Mouse (Mus musculus): ENCODE results near the gene Fam193b. TPM values are rescaled to one million over a fixed set of nuclear protein-coding genes. Genes with fewer than 3 reads are reported as not detected.
A peak's percentile ranks its signal among the peaks of the same experiment; 100 is the strongest.
"Not testable (repeated sequence)": the region's sequence is repeated elsewhere in the genome, so short reads cannot be mapped to it uniquely, and the experiment has no call there.

Gene Fam193b
- total RNA-seq, 2 experiments from 2014 or later: 22.8 to 24.2 TPM

DNA sequence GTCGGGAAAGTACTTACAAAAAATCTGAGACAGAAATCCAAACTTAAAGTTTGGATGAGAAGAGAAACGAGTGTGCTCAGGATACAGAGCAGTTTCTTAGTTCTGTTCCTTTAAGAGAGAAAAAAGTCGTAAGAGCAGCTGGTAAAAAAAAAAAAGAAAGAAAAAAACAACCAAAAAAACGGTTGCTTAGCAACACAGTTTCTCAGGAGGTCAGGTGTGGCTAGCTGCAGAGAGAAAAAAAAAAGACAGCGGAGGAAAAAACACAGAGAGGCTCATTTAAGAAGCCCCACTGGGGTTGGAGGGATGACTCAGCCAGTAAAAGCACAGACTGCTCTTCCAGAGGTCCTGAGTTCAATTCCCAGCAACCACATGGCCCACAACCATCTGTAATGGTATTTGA lies 3.4 kb upstream of the Fam193b start:
- intact Hi-C loops (cut with DNase I): no loop called here
- DNase-seq: no peak

DNA sequence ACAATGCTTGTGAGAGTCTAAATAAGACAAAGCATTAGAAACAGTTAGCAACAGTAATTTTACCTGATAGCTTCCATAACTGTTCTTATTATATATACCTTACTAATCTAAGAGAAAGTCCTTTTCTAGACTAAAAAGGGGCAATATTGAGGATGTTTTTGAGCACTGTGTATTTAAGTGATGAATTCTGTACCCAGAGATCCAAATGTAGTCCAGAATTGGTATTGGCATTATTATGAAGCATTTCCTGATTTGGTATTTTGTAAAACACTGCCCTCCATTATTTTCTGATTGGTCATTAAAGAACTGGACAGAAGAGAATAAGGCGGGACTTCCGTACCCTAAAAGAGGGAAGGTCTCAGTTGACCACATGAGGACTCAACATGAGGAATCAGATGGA lies 2.5 kb upstream of the Fam193b start, which contains the start of gene Tmed9:
Tmed9 (plus strand) TSS at position 301 of the 400 bp plus-strand sequence.
- intact Hi-C loops (cut with DNase I): no loop called here
- DNase-seq: no peak

DNA sequence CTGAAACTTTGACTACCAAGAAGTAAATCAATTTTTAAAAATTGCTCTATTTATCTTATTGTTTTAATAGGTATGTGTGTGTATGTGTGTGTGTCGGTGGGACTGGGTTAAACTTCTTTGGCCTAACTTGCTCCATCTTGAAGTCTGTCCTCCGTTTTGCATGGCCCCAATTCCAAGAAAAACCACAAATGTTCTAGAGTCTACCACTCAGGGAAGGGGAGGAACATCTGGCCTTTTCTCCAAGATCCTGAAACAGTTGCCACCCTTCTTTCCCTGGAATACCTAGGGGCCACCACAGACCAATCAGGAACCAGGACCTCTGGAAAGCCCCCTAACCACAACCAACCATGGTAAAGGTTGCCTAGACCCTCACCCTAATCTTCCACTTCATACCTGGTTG lies 1.1 kb upstream of the Fam193b start:
- no peak for DNase-seq
- intact Hi-C loops (cut with DNase I): loop anchor here (2.0 kb wide), 1 partner anchor 33 kb away; no protein-coding TSS in a partner anchor

DNA sequence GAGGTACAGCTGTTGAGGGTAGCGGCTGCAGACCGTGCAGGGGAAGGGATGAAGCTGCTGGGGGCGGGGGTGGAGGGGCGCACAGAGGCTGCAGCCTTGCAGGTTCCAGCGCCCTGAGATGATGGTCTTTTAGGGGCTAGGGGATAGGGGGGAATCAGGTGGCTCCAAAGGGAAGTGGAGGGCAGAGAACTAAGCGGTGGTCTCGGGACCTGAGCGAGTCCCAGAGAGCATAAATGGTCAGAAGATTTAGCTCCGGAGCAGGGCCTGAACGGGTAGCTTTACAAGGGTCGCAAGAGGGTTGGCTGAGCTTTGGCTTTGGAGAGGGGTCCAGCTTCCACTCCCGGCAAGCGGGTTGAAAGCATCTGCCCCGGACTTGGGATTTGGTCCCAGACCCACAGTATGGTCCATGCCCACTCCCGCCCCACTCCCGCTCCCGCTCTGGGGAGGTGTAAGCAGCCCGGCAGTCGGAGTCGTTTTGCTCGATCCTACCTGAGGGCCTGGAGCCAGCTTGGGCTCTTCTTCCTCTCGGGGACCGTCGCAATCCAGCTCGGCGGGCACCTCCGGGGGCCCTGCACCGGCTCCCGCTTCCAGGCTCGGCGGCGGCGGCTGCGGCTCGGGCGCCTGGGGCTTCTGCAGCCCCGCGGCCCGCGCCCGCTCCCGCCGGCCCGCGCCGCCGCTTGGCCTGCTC lies 490 bp downstream of the Fam193b start:
- DNase-seq: peak; percentile 54 to 60
- intact Hi-C loops (cut with DNase I): loop anchor here (2.0 kb wide), 1 partner anchor 32 kb away; no protein-coding TSS in a partner anchor

DNA sequence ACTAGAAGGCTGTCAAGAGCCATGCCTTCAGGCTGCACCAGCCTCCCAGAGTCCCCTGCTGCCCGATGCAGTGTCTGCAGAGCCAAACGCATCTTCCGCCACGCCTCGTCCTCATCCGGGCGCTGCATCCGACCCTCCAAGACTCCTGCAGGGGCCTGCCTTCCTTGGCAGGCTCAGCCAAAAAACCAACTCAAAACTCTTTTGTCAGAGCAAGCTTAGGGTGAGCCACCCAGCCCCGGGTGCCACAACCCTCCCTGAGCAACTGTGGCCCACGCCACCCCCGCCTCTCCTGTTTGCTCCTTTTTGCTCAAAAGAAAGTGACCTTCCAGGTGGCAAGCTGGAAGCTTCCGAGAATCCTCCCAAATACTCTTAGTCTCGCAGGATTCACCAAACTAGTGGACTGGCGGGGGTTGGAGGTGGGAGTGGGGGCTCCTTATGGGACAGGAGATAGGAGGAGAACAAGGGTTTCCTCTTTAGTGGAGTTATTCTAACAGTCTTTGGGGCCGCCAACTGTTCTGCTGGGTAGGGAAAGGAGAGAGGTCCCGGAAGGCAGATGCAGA lies 1.1 kb downstream of the Fam193b start:
- intact Hi-C loops (cut with DNase I): loop anchor here (2.0 kb wide), 1 partner anchor 31 kb away; no protein-coding TSS in a partner anchor
- DNase-seq: peak; percentile 17 to 38

DNA sequence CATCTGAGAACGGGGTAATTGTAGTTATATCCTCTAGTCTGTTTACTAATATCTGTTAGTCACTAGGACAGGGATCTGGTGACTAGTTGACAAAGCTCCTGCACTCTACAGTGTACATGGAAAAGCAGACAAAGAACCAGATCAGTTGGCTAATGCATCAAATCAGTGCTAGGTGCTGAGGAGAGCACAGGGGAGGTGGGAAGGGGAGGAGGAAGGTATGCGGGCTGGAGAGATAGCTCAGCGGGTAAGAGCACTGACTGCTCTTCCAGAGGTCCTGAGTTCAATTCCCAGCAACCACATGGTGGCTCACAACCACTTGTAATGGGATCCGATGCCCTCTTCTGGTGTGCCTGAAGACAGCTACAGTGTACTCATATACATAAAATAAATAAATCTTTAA lies 2.4 kb downstream of the Fam193b start:
- DNase-seq; intact Hi-C loops (cut with DNase I): not testable (repeated sequence)

DNA sequence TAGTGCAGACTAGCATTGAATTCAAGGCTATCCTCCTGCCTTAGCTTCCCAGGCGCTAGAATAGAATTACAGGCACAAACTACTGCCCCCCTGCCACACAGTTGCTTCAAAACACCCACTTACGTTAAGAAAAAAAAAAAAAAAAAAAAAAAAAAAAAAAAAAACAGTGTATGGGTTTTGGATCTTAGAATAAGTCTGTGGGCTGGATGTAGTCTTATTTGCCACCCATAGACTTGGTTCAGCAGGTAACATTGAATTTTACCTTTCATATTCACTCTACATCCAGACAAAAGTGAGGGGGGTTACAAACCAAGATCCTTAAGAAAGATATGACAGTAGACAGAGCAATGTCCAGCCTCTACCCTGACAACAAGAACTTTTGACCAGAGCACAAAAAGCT lies 3.0 kb downstream of the Fam193b start:
- DNase-seq: no peak
- intact Hi-C loops (cut with DNase I): no loop called here

DNA sequence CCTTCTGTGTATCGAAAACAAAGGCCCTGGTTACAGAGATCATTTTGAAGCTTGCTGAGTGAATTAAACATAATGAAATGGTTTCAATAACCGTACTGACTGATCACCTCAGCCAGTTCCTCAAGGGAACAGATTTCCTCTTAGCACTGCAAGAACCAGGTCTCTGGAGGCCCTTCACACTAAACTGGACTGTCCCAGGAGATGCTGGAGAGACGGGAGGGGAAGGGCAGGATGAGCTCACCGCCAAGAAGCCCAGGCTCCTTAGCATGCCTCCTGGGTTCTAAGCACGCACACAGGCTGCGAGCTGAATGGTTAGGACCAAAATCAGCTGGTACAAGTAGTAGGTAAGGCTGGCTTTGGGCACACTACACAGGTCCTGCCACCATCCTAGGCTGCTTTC lies 3.9 kb downstream of the Fam193b start:
- no peak for DNase-seq
- intact Hi-C loops (cut with DNase I): no loop called here

DNA sequence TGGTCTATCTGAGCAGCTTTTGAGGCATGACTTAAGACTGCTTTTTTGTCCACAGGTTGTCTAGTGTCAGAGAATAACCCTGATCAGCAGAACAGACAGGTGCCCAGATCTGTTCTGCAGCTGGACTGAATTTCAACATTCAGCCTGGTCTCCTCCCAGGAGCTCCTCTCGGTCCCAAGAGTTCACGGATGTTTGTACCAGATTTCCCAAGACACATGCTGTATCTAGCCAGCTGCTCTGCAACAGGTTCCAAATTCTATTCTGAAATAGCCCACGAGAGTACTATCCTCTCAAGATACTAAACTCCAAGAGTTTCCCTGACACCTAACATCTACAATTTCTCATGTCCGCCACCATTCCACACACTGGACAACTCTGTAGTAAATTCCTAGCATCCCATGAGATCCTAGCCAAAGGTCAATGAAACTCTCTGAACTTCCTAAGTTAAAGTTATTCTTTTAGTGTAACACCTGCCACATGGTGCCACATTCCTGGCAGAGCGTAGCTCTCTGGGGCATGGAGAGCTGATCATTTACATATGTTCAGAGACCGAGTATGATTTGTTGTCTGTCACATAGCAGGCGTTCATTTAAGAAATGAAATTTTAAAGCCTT lies 7.5 kb downstream of the Fam193b start:
- intact Hi-C loops (cut with DNase I): no loop called here
- no peak for DNase-seq

DNA sequence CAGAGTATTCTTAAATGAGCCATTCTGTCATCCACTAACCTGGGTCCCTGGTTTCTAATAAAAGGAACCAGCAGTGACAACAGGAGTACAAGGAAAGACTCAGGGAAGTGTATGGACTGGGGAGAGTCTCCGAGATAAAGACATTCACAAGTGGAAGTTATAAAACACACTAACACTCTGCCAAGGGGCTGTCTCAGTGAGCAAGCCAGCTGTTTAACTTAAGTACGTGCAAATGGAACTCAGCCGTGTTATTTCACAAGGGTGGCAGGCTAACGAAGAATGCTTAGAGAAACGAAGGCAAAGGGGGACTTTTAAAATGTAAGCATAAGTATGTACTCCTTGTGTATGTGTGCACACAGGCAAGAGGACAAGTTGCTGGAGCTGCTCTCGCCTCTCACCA lies 13.4 kb downstream of the Fam193b start:
- no peak for DNase-seq
- intact Hi-C loops (cut with DNase I): no loop called here

DNA sequence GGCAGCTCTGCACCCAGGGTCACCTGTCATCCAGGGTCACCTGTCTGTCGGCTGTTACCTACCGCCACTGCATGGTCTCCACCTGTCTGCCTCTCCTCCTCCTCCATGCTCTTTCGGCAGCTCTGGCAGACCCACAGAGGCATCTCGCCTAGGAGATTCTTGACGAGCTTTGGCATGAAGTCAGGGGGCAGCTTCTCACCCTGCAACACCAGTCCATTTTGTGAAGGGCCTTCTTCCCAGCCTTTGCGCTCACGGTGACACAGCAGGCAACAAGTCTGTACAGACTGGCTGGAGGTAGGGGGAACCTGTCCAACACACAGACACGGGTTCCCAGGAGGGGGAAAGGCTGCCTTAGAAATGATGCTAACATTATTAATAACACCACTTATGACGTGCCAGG lies 15.0 kb downstream of the Fam193b start:
- DNase-seq: no peak
- intact Hi-C loops (cut with DNase I): no loop called here

DNA sequence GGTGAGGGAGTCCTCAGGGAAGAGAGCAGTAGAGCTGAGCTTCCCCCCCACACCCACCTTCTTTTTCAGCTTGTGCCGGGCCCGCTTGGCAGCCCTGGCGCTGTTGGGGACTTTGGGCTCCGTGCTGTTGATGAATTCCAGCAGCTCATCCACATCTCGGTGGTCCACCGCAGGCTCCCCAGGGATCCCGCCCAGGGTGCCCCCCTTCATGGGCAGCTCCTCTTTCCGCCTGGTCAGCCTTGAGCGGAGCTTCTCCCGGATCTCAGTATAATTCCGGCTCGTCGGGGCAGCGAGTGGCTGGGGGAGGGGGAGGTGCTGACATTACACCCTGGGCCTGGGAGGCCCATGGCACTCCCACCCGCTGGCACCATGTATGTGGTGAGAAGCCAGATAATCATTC lies 21.9 kb downstream of the Fam193b start:
- intact Hi-C loops (cut with DNase I): no loop called here

DNA sequence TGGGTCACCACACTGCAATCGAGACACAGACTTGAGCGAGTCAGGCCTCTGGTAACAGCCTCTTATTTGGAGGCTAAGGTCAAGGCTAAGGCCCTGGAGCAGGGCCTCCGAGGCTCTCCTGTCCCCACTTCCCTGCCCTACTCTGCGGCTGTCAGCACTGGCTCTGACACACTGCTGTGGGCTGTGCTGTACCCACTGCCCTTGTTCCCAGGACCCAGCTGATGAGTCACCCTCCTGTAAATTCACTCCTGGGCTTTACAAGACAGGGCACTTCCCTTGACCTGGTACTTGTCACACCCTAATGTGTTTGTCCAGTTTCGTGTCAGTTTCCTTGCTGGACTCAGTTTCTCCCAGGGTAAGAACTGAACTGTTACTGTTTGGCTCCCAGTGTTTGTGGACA lies 22.5 kb downstream of the Fam193b start:
- intact Hi-C loops (cut with DNase I): no loop called here
- no peak for DNase-seq

More for the DNA sequence above, 21.9 kb downstream of the Fam193b start:
- DNase-seq: no peak

DNA sequence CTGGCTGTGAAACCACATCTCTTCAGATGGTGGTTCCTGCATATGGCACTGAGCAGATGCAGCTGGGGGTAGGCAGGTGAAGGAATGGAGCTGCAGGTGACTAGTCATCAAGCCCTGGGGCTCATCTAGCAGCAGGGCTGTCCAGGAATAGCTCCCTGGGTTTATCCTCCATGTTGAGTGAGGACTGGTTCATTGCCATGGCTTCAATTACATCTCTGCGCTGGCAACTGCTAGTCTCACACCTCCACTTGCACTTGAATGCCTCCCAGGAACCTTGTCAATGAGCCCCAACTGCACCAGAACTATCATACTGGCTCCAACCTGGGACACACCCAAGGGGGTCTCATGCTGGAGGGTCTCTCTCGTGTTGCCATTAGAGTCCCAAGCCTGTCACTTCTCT lies 23.0 kb downstream of the Fam193b start:
- no peak for DNase-seq
- intact Hi-C loops (cut with DNase I): no loop called here

DNA sequence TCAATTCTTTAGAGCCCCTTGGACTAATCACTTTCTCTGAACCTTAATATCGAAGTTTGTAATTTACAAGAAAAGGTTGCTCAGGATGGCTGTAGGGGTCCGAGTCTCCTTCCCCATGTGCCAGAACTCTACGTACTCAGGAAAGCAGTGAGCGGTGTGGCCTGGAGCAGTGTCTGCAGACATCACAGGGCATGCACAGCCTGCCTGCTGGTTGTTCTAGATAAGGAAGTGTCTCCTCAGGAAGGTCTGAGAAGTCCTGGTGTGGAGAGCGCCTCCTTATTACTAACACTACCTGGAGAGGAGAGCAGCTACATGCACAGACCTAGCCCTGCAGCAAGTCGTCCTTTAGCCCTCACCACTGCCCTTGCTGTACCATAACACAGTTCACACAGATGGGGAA lies 26.1 kb downstream of the Fam193b start:
- intact Hi-C loops (cut with DNase I): no loop called here
- no peak for DNase-seq

DNA sequence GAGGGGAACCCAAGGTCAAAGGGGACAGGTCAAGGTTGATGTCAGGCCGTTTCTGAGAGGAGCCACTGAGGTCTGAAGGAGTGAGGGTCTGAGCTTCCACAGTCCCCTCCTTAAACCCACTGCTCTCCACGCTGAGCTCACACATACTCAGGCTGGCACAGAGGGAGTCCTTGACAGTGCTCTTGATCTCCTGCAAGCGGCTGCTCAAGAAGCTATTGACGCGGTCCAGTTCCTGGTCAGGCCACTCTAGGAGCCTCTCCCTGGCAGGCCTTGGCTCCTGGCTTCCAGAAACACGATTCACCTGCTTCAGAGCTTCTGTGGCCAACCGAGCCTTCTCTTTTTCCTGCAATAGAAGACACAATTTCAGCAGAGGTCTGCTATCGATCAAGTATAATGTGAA lies 27.5 kb downstream of the Fam193b start:
- intact Hi-C loops (cut with DNase I): no loop called here
- no peak for DNase-seq

DNA sequence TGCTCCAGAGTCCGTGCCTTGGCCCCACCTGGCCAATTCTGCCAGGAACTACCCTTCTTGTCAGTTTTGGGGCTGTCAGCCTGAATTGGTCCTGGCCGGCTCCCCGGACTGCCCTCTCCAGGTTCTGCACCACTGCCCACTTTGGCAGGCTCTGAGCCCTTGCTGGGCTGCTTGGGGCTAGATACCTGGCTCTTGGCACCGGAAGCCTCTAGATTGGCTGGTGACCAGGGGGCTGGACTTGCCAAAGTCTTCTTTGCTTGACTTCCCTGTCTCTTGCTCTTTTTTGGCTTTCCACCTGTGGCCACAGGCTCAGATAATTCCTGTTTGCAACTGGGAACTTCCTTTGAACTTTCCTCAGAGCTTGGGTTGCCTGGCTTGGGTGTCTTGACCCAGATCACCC lies 28.0 kb downstream of the Fam193b start:
- no peak for DNase-seq
- intact Hi-C loops (cut with DNase I): no loop called here

DNA sequence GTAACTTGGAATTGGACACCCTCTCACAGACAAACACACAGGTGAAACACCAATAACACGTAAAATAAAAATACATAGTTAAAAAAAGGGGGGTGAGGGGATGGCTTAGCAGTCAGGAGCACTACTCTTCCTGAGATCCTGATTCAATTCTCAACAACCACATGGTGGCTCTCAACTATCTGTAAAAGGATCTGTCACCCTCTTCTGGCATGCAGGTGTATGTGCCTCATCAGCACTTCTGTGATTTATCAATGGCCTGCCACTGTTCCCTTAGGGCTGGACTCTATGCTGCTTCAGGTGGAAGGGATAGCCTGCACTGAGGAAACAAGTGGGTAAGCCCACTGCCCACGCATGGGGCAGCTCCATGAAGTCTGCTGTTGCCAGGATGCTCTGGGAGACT lies 30.0 kb downstream of the Fam193b start:
- DNase-seq: peak; percentile 40 to 52
- intact Hi-C loops (cut with DNase I): no loop called here

DNA sequence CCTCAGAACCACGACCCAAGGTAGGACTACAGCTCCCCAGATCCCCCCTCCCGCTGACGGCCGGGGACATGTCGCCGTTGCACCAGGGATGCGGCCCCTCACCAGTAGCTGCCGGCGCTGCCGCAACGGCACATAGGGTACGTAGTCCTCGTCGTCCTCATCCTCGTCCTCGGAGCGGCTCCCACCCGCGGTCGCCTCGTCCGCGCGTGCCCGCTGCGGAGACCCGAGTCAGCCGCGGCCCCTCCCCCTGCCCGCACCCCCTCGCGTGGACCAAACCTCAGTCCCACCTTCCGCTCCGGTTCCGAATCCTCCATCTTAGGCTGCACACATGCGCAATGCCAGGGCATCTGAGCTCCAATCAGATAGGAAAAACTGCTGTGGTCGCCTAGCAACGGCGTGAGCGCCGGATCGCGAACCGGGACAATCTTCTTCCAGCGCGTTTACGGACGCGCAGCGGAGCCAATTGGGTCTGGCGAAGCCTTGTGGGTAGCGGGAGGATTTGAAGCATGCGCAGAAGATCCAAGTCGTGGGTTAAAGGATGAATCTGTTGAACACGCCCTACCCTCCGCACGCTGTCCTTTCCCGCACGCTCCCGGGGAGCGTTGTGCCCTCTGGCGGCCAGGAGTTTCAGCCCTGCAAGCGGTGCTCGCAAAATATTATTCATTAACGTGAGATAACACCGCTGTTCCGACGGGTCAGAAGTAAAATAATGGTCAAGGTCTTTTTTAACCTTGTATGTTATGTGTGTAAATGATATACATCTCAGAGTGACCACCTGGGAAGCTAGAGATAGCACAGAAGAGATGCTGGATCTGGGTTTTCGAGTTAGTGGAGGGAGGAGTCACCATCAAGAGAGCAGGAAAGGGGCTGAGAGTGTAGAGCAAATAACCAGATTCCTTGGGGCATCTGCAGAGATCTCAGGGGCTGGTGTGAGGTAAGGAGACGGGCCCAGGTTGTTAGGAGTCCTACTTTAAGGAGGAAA lies 34.4 kb downstream of the Fam193b start, which contains the start of gene Ddx41:
Ddx41 (minus strand) TSS at position 465 of the 982 bp plus-strand sequence.
- peak; percentile 100 for DNase-seq
- intact Hi-C loops (cut with DNase I): loop anchor here (5.0 kb wide), 1 partner anchor 129 kb away; no protein-coding TSS in a partner anchor

DNA sequence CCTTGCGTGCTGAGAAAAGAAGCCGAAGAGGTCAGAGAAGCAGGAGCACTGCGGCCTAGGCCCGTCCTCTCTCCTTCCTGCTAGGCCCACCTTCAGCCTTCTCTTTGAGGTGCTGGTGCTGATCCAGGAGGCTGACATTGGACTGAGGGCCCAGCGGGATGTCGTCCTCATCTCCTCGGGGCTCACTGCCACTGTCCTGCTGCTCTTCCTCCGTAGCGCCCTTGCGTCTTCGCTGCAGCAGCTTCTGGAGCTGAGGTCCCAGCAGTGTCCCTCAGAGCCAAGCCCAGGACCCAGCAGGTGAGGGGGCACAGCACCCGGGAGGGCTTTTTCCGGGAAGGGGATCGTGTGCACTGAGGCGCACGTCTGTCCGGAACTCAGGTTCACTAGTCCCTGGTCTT lies 35.1 kb downstream of the Fam193b start:
- intact Hi-C loops (cut with DNase I): loop anchor here (5.0 kb wide), 1 partner anchor 128 kb away; no protein-coding TSS in a partner anchor
- DNase-seq: no peak

DNA sequence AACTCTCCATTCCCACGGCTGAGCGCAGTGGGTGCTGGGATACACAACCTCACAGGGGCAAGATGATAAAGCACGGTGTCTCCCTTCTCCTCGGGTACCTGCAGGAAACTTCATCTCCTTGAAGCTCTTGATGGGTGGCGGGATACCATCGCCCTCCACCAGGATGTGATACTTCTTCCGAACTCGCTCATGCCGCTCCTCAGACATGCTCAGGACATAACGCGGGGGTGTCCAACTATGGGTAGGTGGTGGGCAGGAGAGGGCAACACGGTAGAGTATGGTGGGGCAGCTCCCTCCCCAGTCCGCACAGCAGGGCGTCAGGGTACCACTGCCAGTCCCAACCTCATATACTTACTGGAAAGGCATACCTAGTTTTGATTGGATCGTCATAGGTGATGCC lies 35.7 kb downstream of the Fam193b start:
- no peak for DNase-seq
- intact Hi-C loops (cut with DNase I): loop anchor here (5.0 kb wide), 1 partner anchor 128 kb away; no protein-coding TSS in a partner anchor
